Mouse (Mus musculus): Measurements from ENCODE around the gene Otud6a. TPM values are rescaled to one million over a fixed set of nuclear protein-coding genes. Genes with fewer than 3 reads are reported as not detected.

Gene Otud6a
- polyA plus RNA-seq (2015; fragmentation: Nextera tagmentation; extraction: Ambion mirVana): not detected in 2 replicates

GRCm38 (mm10) chrX:100428693-100429092, at the start of gene Otud6a:
Gene Otud6a, plus strand, starts transcription at chrX:100429013.

GRCm38 (mm10) chrX:100442617-100443016, 13.8 kb downstream of the Otud6a start, which contains the start of gene Awat2:
Gene Awat2, minus strand, starts transcription at chrX:100442717.

MicroRNA genes within 50 kb of the gene (microRNA counts, 519-probe panel; counts per million panel counts)
- 88.3 counts per million for microRNA mmu-miR-676

Other genes starting within 250 kb of the Otud6a start
- 0.14 and 0.15 TPM in 2 replicates for gene Awat2, start 13.7 kb downstream of the Otud6a start, polyA plus RNA-seq (2015; fragmentation: Nextera tagmentation; extraction: Ambion mirVana)
- gene Igbp1, start 65.3 kb downstream of the Otud6a start, polyA plus RNA-seq (2015; fragmentation: Nextera tagmentation; extraction: Ambion mirVana): 25.5 and 26.6 TPM in 2 replicates
- gene Dgat2l6, start 95.8 kb downstream of the Otud6a start, polyA plus RNA-seq (2015; fragmentation: Nextera tagmentation; extraction: Ambion mirVana): not detected in 2 replicates
- not detected in 2 replicates for gene Awat1, start 143.2 kb downstream of the Otud6a start, polyA plus RNA-seq (2015; fragmentation: Nextera tagmentation; extraction: Ambion mirVana)
- not detected in 2 replicates for gene P2ry4, start 165.9 kb downstream of the Otud6a start, polyA plus RNA-seq (2015; fragmentation: Nextera tagmentation; extraction: Ambion mirVana)
- not detected in 2 replicates for gene Arr3, start 176.5 kb downstream of the Otud6a start, polyA plus RNA-seq (2015; fragmentation: Nextera tagmentation; extraction: Ambion mirVana)
- gene Kif4, start 196.7 kb downstream of the Otud6a start, polyA plus RNA-seq (2015; fragmentation: Nextera tagmentation; extraction: Ambion mirVana): 22.8 and 24.7 TPM in 2 replicates
- gene Pdzd11, start 197.6 kb downstream of the Otud6a start, polyA plus RNA-seq (2015; fragmentation: Nextera tagmentation; extraction: Ambion mirVana): 76.9 and 79.3 TPM in 2 replicates